Mouse (Mus musculus) brain, embryonic 14.5 days (tissue): ENCODE measurements at regions not wholly inside any gene's neighbourhood (a gene's known extent, or its start where the extent isn't known, plus 50 kb on each side); places are given as distances from the start of the nearest gene placed in this dataset.

Experiments used
- CTCF ChIP-seq: fragments of 200-500 bp; IDR thresholded peaks from 2 replicates; pipeline ENCODE4 v1.5.1; 2012; ENCODE audit warnings: inconsistent platforms, mild to moderate bottlenecking, moderate library complexity, borderline replicate concordance; ENCODE audit not compliant: insufficient read depth, insufficient read length; ENCODE audit errors: extremely low read depth
- POLR2A ChIP-seq: fragments of 200-500 bp; IDR thresholded peaks from 2 replicates; pipeline ENCODE4 v1.6.1; 2012; ENCODE audit warnings: mild to moderate bottlenecking, inconsistent platforms, borderline replicate concordance; ENCODE audit not compliant: poor library complexity, insufficient read depth, insufficient read length, severe bottlenecking; ENCODE audit errors: extremely low read depth

GRCm38 (mm10) chr11:114311640-114312039 is 244.8 kb upstream of the Sdk2 start:
- no peak for TF ChIP-seq POLR2A
- TF ChIP-seq CTCF = no peak
